Mouse (Mus musculus) hindbrain, embryonic 14.5 days (tissue): ENCODE data around the gene Krt222. TPM values are rescaled to one million over a fixed set of nuclear protein-coding genes. Genes with fewer than 3 reads are reported as not detected.

Source experiments
- ATAC-seq: fragments of 200-750 bp; cut with Nextera tagmentation; 2 replicates; pipeline ENCODE4 v1.8.0; 2017; ENCODE audit warnings: moderate number of reproducible peaks, mild to moderate bottlenecking, moderate TSS enrichment, moderate library complexity; ENCODE audit not compliant: low FRiP score
- DNase-seq: peaks from one replicate; pipeline ENCODE4 v3.0.0-alpha.2; 2015; ENCODE audit warnings: low spot score
- H3K27ac ChIP-seq: fragments of 300-500 bp; sonication (generic); 2 replicates; pipeline ENCODE4 v1.5.1; 2014; ENCODE audit warnings: mild to moderate bottlenecking, moderate library complexity
- H3K27me3 ChIP-seq: fragments of 300-500 bp; sonication (generic); 2 replicates; pipeline ENCODE4 v1.6.1; 2014; ENCODE audit warnings: mild to moderate bottlenecking, low read length, mixed read lengths; ENCODE audit not compliant: control insufficient read depth, insufficient read depth
- H3K36me3 ChIP-seq: fragments of 300-500 bp; sonication (generic); replicated peaks from 2 replicates; pipeline ENCODE4 v1.6.1; 2014; ENCODE audit not compliant: control insufficient read depth, insufficient read depth
- H3K4me1 ChIP-seq: fragments of 300-500 bp; sonication (generic); replicated peaks from 2 replicates; pipeline ENCODE4 v1.6.1; 2014; ENCODE audit warnings: antibody characterized with exemption, low read length, mixed read lengths; ENCODE audit not compliant: control insufficient read depth, insufficient read depth
- H3K4me2 ChIP-seq: fragments of 300-500 bp; sonication (generic); replicated peaks from 2 replicates; pipeline ENCODE4 v1.6.1; 2014; ENCODE audit warnings: mild to moderate bottlenecking, moderate library complexity
- H3K4me3 ChIP-seq: fragments of 300-500 bp; sonication (generic); replicated peaks from 2 replicates; pipeline ENCODE4 v1.5.1; 2014; ENCODE audit warnings: mild to moderate bottlenecking, low read length
- H3K9ac ChIP-seq: fragments of 300-500 bp; sonication (generic); 2 replicates; pipeline ENCODE4 v1.6.1; 2014
- H3K9me3 ChIP-seq: fragments of 300-500 bp; sonication (generic); 2 replicates; pipeline ENCODE4 v1.6.1; 2016; ENCODE audit warnings: low read length; ENCODE audit not compliant: control insufficient read depth
- WGBS: fragments of 180-500 bp; shearing (Covaris S2); extraction: QIAGEN DNeasy Blood & Tissue Kit; methylation state at CpG from one replicate; pipeline ENCODE4 v1.1.7; 2014; 5-methylcytosine and 5-hydroxymethylcytosine counted together
- polyA plus RNA-seq: library from polyadenylated mRNA; unstranded; fragments of >200 nt; fragmentation: Nextera tagmentation; extraction: Ambion mirVana; gene quantifications from 2 replicates; pipeline ENCODE4 v1.2.1, GENCODE M21; 2014

Gene Krt222
- polyA plus RNA-seq, 1 experiment from 2014 or later = 7.3 TPM

GRCm38 (mm10) chr11:99226298-99226697, 17.6 kb downstream of the Krt222 start:
- Histone ChIP-seq H3K4me1 (peaks cover 23% of the 10 kb centered on the region), H3K36me3 (peaks cover 58% of the 10 kb centered on the region), H3K27me3 (no peaks in the 10 kb centered on the region), H3K9ac (no peak overlapping the region), H3K4me3 (no peak overlapping the region), H3K4me2 (no peak overlapping the region), H3K27ac (no peak overlapping the region), H3K9me3 (no peaks in the 10 kb centered on the region)
- WGBS = 92% methylated on average over 5 of the region's 5 CpGs
- ATAC-seq = no peak
- no peak for DNase-seq

- peaks cover 83% of the 10 kb centered on the region for H3K36me3 ChIP-seq
- H3K27me3 ChIP-seq = no peaks in the 10 kb centered on the region
- no peak overlapping the region for H3K9ac ChIP-seq
- DNase-seq = no peak
- peaks cover 15% of the 10 kb centered on the region for H3K4me1 ChIP-seq
- WGBS = 82% methylated on average over 5 of the region's 5 CpGs
- H3K4me2 ChIP-seq = no peak overlapping the region
- no peak overlapping the region for H3K27ac ChIP-seq
- no peak overlapping the region for H3K4me3 ChIP-seq
- ATAC-seq = no peak
- H3K9me3 ChIP-seq = no peaks in the 10 kb centered on the region
Measured at GRCm38 (mm10) chr11:99223310-99223709, 20.6 kb downstream of the Krt222 start.

GRCm38 (mm10) chr11:99221811-99222210, 22.1 kb downstream of the Krt222 start:
- H3K27ac ChIP-seq = no peak overlapping the region

GRCm38 (mm10) chr11:99217248-99217986, 26.5 kb downstream of the Krt222 start:
- no peaks in the 10 kb centered on the region for H3K4me1 ChIP-seq
- WGBS = 94% methylated on average over 7 of the region's 7 CpGs

More at GRCm38 (mm10) chr11:99221811-99222210, 22.1 kb downstream of the Krt222 start:
- no peaks in the 10 kb centered on the region for H3K27me3 ChIP-seq
- peaks cover 1% of the 10 kb centered on the region; the same call in 1 of the 2 replicates for H3K4me1 ChIP-seq
- no peak for ATAC-seq
- H3K9me3 ChIP-seq = no peaks in the 10 kb centered on the region
- H3K4me2 ChIP-seq = no peak overlapping the region
- DNase-seq = no peak
- no peak overlapping the region for H3K4me3 ChIP-seq
- 84% methylated on average over 2 of the region's 2 CpGs for WGBS
- H3K9ac ChIP-seq = no peak overlapping the region
- peaks cover 84% of the 10 kb centered on the region for H3K36me3 ChIP-seq

GRCm38 (mm10) chr11:99216181-99216580, 27.7 kb downstream of the Krt222 start:
- Histone ChIP-seq H3K27me3 (no peaks in the 10 kb centered on the region), H3K9me3 (no peaks in the 10 kb centered on the region), H3K4me3 (no peak overlapping the region), H3K27ac (no peak overlapping the region), H3K36me3 (peaks cover 95% of the 10 kb centered on the region), H3K4me2 (no peak overlapping the region), H3K4me1 (no peaks in the 10 kb centered on the region), H3K9ac (no peak overlapping the region)
- no peak for DNase-seq
- whole genome bisulfite sequencing = over 99% methylated on average over 3 of the region's 3 CpGs
- ATAC-seq = no peak

More at GRCm38 (mm10) chr11:99217248-99217986, 26.5 kb downstream of the Krt222 start:
- Histone ChIP-seq H3K4me3 (no peak overlapping the region), H3K9me3 (no peaks in the 10 kb centered on the region), H3K27ac (no peak overlapping the region), H3K9ac (no peak overlapping the region), H3K4me2 (no peak overlapping the region), H3K27me3 (no peaks in the 10 kb centered on the region), H3K36me3 (peaks cover 91% of the 10 kb centered on the region)
- no peak for DNase-seq
- no peak for ATAC-seq

- no peak for DNase-seq
- H3K36me3 ChIP-seq = peaks cover 95% of the 10 kb centered on the region
- no peaks in the 10 kb centered on the region for H3K9me3 ChIP-seq
- 88% methylated on average over 7 of the region's 7 CpGs for WGBS
- no peak for ATAC-seq
- H3K4me3 ChIP-seq = no peak overlapping the region
- no peak overlapping the region for H3K4me2 ChIP-seq
- no peak overlapping the region for H3K9ac ChIP-seq
- no peaks in the 10 kb centered on the region for H3K27me3 ChIP-seq
- H3K4me1 ChIP-seq = no peaks in the 10 kb centered on the region
- no peak overlapping the region for H3K27ac ChIP-seq
Measured at GRCm38 (mm10) chr11:99212693-99213092, 31.2 kb downstream of the Krt222 start.

GRCm38 (mm10) chr11:99211964-99212363, 31.9 kb downstream of the Krt222 start:
- Histone ChIP-seq H3K27me3 (no peaks in the 10 kb centered on the region), H3K9ac (no peak overlapping the region), H3K4me3 (no peak overlapping the region), H3K27ac (no peak overlapping the region), H3K4me1 (no peaks in the 10 kb centered on the region), H3K4me2 (no peak overlapping the region), H3K36me3 (peaks cover 88% of the 10 kb centered on the region), H3K9me3 (no peaks in the 10 kb centered on the region)
- DNase-seq = no peak
- 92% methylated on average over 2 of the region's 2 CpGs for WGBS
- no peak for ATAC-seq

- DNase-seq (no peak), ATAC-seq (no peak)
- no peak overlapping the region for H3K4me2 ChIP-seq
- no peaks in the 10 kb centered on the region for H3K4me1 ChIP-seq
- no peaks in the 10 kb centered on the region for H3K9me3 ChIP-seq
- H3K9ac ChIP-seq = no peak overlapping the region
- no peak overlapping the region for H3K4me3 ChIP-seq
- WGBS = 82% methylated on average over 8 of the region's 8 CpGs
- H3K36me3 ChIP-seq = peaks cover 50% of the 10 kb centered on the region
- no peak overlapping the region for H3K27ac ChIP-seq
- no peaks in the 10 kb centered on the region for H3K27me3 ChIP-seq
Measured at GRCm38 (mm10) chr11:99208105-99208669, 35.7 kb downstream of the Krt222 start.

GRCm38 (mm10) chr11:99207449-99207848, 36.4 kb downstream of the Krt222 start:
- no peak overlapping the region for H3K27ac ChIP-seq
- no peaks in the 10 kb centered on the region for H3K27me3 ChIP-seq
- H3K4me2 ChIP-seq = no peak overlapping the region
- 34% methylated on average over 2 of the region's 2 CpGs for WGBS
- no peak overlapping the region for H3K4me3 ChIP-seq
- no peak for ATAC-seq
- no peak overlapping the region for H3K9ac ChIP-seq
- no peaks in the 10 kb centered on the region for H3K4me1 ChIP-seq
- DNase-seq = no peak
- peaks cover 43% of the 10 kb centered on the region for H3K36me3 ChIP-seq
- H3K9me3 ChIP-seq = no peaks in the 10 kb centered on the region
